Mouse (Mus musculus) layer of hippocampus, adult 9-11 months (tissue): Measurements from ENCODE around the gene Olfr608.
"Not testable (repeated sequence)": the region's sequence is repeated elsewhere in the genome, so short reads cannot be mapped to it uniquely, and the experiment has no call there.

ENCODE experiments used
- DNase-seq: peaks from one replicate; pipeline ENCODE4 v3.0.0; 2022

Olfr608 gene

DNA sequence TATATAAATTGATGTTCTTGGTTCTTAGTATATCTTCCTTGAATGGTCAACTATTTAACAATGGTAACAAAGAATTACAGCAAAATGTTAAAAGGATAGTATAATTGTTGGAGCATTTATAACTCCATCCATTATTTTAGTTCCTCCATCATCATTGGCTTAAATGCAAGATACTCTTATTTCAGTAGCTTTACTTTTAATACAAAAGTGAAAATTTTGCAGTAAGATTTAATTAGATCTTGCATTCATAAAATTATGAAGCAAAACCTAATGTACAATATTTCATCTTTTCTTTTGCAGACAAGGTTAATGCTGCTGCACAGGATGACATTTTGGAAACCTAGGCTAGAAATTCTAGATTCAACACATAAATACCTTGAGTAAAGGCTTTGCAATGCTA lies at the start of gene Olfr608:
TSS of gene Olfr608 (plus strand) at position 301 of the 400 bp plus-strand sequence.
- no peak for DNase-seq

- DNase-seq: no peak
Observed at GRCm38 (mm10) chr7:103445339-103445738, 24.3 kb upstream of the Olfr608 start, which contains the start of gene Olfr605. Olfr605 (minus strand) TSS chr7:103445439.

GRCm38 (mm10) chr7:103448746-103449145 lies 20.9 kb upstream of the Olfr608 start, which contains the start of gene Olfr606:
Olfr606 (plus strand) TSS chr7:103449046.
- no peak for DNase-seq

- DNase-seq: no peak
Observed at GRCm38 (mm10) chr7:103460590-103460989, 9.1 kb upstream of the Olfr608 start.

- DNase-seq: not testable (repeated sequence)
Observed at GRCm38 (mm10) chr7:103477106-103477505, 7.4 kb downstream of the Olfr608 start.

DNA sequence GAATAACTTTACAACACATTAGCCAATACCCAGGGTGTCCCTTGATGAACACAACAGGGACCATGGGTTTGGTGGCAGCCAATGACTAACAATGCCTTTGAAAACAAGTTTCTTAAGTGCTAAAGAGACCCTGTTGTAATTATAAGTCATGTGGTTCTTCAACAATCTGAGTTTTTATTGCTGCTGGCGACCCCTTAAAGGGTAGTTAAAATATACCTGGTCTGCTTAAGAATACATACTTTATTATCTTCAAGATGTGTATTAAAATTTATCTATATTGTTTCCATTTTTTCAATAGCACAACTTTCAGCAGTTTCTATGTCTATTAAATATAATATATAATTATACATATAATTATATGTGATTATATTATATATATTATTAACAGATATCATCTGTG lies 28.3 kb downstream of the Olfr608 start, which contains the start of gene Olfr609:
TSS of gene Olfr609 (minus strand) at position 101 of the 400 bp plus-strand sequence.
- DNase-seq: no peak

- DNase-seq: no peak
Observed at GRCm38 (mm10) chr7:103512022-103512421, 42.3 kb downstream of the Olfr608 start, which contains the start of gene Olfr610. Olfr610 (minus strand) TSS chr7:103512122.

DNA sequence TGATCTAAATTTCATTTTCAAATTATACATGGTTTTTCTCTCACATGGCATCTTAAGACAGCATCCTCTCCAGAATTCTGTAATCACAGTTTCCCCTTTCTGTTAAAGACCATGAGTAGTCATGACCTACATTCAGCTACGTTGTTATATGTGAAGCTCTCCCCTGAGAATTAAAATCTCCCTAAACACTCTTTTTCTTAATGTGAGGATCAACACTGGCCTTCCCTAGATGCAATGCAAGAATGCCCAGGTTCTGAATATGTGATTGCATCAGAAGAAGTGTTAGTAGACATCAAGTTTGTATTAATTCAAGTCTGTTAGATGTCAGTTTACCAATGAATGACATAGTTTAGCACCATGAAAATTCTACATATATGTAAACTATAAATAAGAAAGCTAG lies 51.1 kb downstream of the Olfr608 start, which contains the start of gene Olfr611:
TSS of gene Olfr611 (minus strand) at position 101 of the 400 bp plus-strand sequence.
- not testable (repeated sequence) for DNase-seq
